In genomic region chr1:97784928-97785327, GRCm38 (mm10) we compare ENCODE assay signal across 30 mouse cellular contexts. TPM values are rescaled to one million over a fixed set of nuclear protein-coding genes. Genes with fewer than 3 reads are reported as not detected.
DNase-seq lines count a peak whose midpoint lies in the region; ATAC-seq and TF ChIP-seq lines count a peak whose summit lies in the region.
"Had no signal": no experiment of that assay in that cellular context is flagged by ENCODE, and none has a peak within 500 bp of the region (broad histone marks: within the 10 kb centered on the region; RNA-seq: fewer than 3 reads in every experiment).

No protein-coding gene starts in this region.

- H3K4me3 ChIP-seq in heart, adult 2 months, result no peak overlapping the region
- no peak overlapping the region for H3K4me3 ChIP-seq in lung, embryonic 14.5 days (ENCODE audit: low read depth, low read length)
- no peak overlapping the region for H3K4me3 ChIP-seq in ES-Bruce4 (ENCODE audit: low read depth, low read length)
- H3K4me3 ChIP-seq: embryonic facial prominence, embryonic 10.5 days; embryonic facial prominence, embryonic 15.5 days; forebrain, embryonic 13.5 days; gastrocnemius, adult 2 months; heart, embryonic 15.5 days; liver, embryonic 12.5 days; midbrain, embryonic 12.5 days had no signal

- no peak for DNase-seq in heart, adult 2 months
- DNase-seq in heart, adult 11 months, result no peak
- DNase-seq in lung, embryonic 14.5 days, result peak; percentile 5
- DNase-seq in lung, postnatal 4 days, result no peak
- DNase-seq in brain, adult 2 months (ENCODE audit: low read depth, low spot score), result peak; percentile 44
- no peak for DNase-seq in cerebellum, postnatal 10 days
- DNase-seq: adrenal gland, adult 2 months; adrenal gland, postnatal 36 days; cerebellum, adult 9-10 months; gastrocnemius, adult 2 months; gastrocnemius, postnatal 36 days; heart, postnatal 36 days; kidney, postnatal 14 days; left cerebral cortex, postnatal 4 days; liver, postnatal 0 days; lung, postnatal 10 days; right cerebral cortex, postnatal 25 days; thymus, adult 18-20 months; thymus, postnatal 36 days had no signal

- no peak overlapping the region for H3K27ac ChIP-seq in heart, adult 2 months
- no peak overlapping the region for H3K27ac ChIP-seq in lung, embryonic 14.5 days (ENCODE audit: low read depth)
- no peak overlapping the region for H3K27ac ChIP-seq in ES-Bruce4 (ENCODE audit: insufficient read depth, low read length)
- H3K27ac ChIP-seq: embryonic facial prominence, embryonic 10.5 days; embryonic facial prominence, embryonic 15.5 days; forebrain, embryonic 13.5 days; gastrocnemius, adult 2 months; heart, embryonic 15.5 days; hindbrain, embryonic 14.5 days; midbrain, embryonic 12.5 days had no signal

- no peak for ATAC-seq in lung, embryonic 14.5 days (ENCODE audit: insufficient read depth)
- ATAC-seq: activated CD4-positive, CD25-positive, alpha-beta regulatory T cell, adult 4 months; CD4-positive, CD25-positive, alpha-beta regulatory T cell, adult 4 months; forebrain, embryonic 13.5 days; intestine, postnatal 0 days; liver, postnatal 0 days had no signal

- H3K79me2 ChIP-seq in heart, adult 2 months (replicated peaks; ENCODE audit: control insufficient read depth, insufficient read depth, low read length), result no peaks in the 10 kb centered on the region

- no peaks in the 10 kb centered on the region; the same call in 1 of the 2 replicates for H3K4me1 ChIP-seq in heart, adult 2 months (ENCODE audit: control insufficient read depth, insufficient read depth, low read length)
- H3K4me1 ChIP-seq in lung, embryonic 14.5 days (ENCODE audit: insufficient read depth), result no peaks in the 10 kb centered on the region
- H3K4me1 ChIP-seq in ES-Bruce4 (ENCODE audit: control insufficient read depth, insufficient read depth, low read length), result no peaks in the 10 kb centered on the region
- H3K4me1 ChIP-seq: embryonic facial prominence, embryonic 10.5 days; embryonic facial prominence, embryonic 15.5 days; forebrain, embryonic 13.5 days; midbrain, embryonic 12.5 days had no signal

- TF ChIP-seq EP300 in heart, adult 2 months (IDR thresholded peaks at IDR 0.05; ENCODE audit: insufficient read depth, low read depth, low read length), result no peak
- TF ChIP-seq EP300 in ES-Bruce4 (IDR thresholded peaks at IDR 0.05; ENCODE audit: insufficient read depth, low read depth, low read length), result no peak

- H3K27me3 ChIP-seq in heart, adult 2 months (ENCODE audit: control insufficient read depth, insufficient read depth, low read length), result no peaks in the 10 kb centered on the region
- no peaks in the 10 kb centered on the region for H3K27me3 ChIP-seq in lung, embryonic 14.5 days (ENCODE audit: insufficient read depth, low read length)
- H3K27me3 ChIP-seq in ES-Bruce4 (ENCODE audit: control insufficient read depth, insufficient read depth, low read length, poor library complexity, severe bottlenecking), result no peaks in the 10 kb centered on the region
- H3K27me3 ChIP-seq: embryonic facial prominence, embryonic 15.5 days; forebrain, embryonic 13.5 days; heart, embryonic 15.5 days; liver, embryonic 12.5 days; midbrain, embryonic 12.5 days had no signal

- 64% methylated on average over 7 of the region's 7 CpGs for WGBS in heart, adult 2 months
- WGBS in lung, embryonic 14.5 days, result 70% methylated on average over 7 of the region's 7 CpGs

- no peak for TF ChIP-seq POLR2A in heart, adult 2 months (IDR thresholded peaks at IDR 0.05; ENCODE audit: insufficient read depth, low read depth, low read length)
- no peak for TF ChIP-seq POLR2A in ES-Bruce4 (IDR thresholded peaks at IDR 0.05; ENCODE audit: insufficient read depth, low read length)

- H3K9me3 ChIP-seq in lung, embryonic 14.5 days (ENCODE audit: low read depth, low read length), result no peaks in the 10 kb centered on the region
- H3K9me3 ChIP-seq in ES-Bruce4 (replicated peaks; ENCODE audit: control insufficient read depth, insufficient read depth, low read length, poor library complexity, severe bottlenecking), result no peaks in the 10 kb centered on the region
- H3K9me3 ChIP-seq: embryonic facial prominence, embryonic 10.5 days; embryonic facial prominence, embryonic 15.5 days; forebrain, embryonic 13.5 days; heart, embryonic 15.5 days; liver, embryonic 12.5 days; midbrain, embryonic 12.5 days had no signal

- TF ChIP-seq CTCF in heart, adult 2 months (IDR thresholded peaks at IDR 0.05), result peak; percentile 61
- no peak for TF ChIP-seq CTCF in lung, embryonic 14.5 days (IDR thresholded peaks at IDR 0.05; ENCODE audit: low read depth)
- peak; percentile 29 for TF ChIP-seq CTCF in ES-Bruce4 (IDR thresholded peaks at IDR 0.05; ENCODE audit: low read depth, low read length)

- no peak overlapping the region for H3K4me2 ChIP-seq in lung, embryonic 14.5 days
- H3K4me2 ChIP-seq: embryonic facial prominence, embryonic 15.5 days; forebrain, embryonic 13.5 days; heart, embryonic 15.5 days; hindbrain, embryonic 14.5 days; liver, embryonic 12.5 days; midbrain, embryonic 12.5 days had no signal

- H3K36me3 ChIP-seq in heart, adult 2 months (ENCODE audit: control insufficient read depth, insufficient read depth, low read length), result peaks cover 9% of the 10 kb centered on the region
- H3K36me3 ChIP-seq in lung, embryonic 14.5 days (ENCODE audit: insufficient read depth), result 0 out of 2 replicates have a peak, but pooled peaks cover 7% of the 10 kb centered on the region
- no peaks in the 10 kb centered on the region for H3K36me3 ChIP-seq in ES-Bruce4 (ENCODE audit: control insufficient read depth, insufficient read depth, low read length, poor library complexity, severe bottlenecking)
- H3K36me3 ChIP-seq: embryonic facial prominence, embryonic 10.5 days; embryonic facial prominence, embryonic 15.5 days; heart, embryonic 15.5 days; midbrain, embryonic 12.5 days had no signal

- intact Hi-C loops in heart, adult 2 months (cut with DNase I), result no loop called here

- no peak overlapping the region for H3K9ac ChIP-seq in heart, adult 2 months (ENCODE audit: low read depth, low read length)
- no peak overlapping the region for H3K9ac ChIP-seq in lung, embryonic 14.5 days
- no peak overlapping the region for H3K9ac ChIP-seq in ES-Bruce4 (ENCODE audit: low read depth, poor library complexity, severe bottlenecking)
- H3K9ac ChIP-seq: embryonic facial prominence, embryonic 15.5 days; forebrain, embryonic 13.5 days; heart, embryonic 15.5 days; hindbrain, embryonic 14.5 days; liver, postnatal 0 days; midbrain, embryonic 12.5 days had no signal

RNA-seq across cellular contexts. Expression of gene Ppip5k2, which starts 14.7 kb away (rescaled TPM):
- total RNA-seq in heart, adult 2 months (2021), result 10 to 100 TPM; 69.8 to 84.1 TPM
- polyA plus RNA-seq in heart, adult 2 months (2012; rRNA removed), result 26.9 and 41.7 TPM in 2 replicates
- 38.8 and 41.4 TPM in 2 replicates for polyA plus RNA-seq in lung, embryonic 14.5 days (2014; fragmentation: Nextera tagmentation; extraction: Ambion mirVana)
- polyA plus RNA-seq in ES-Bruce4 (2011; ENCODE audit: insufficient read depth, insufficient read length, low read depth, missing spikeins), result 48.5 and 55.0 TPM in 2 replicates

RNA-seq across cellular contexts. Expression of gene Gin1, which starts 15.0 kb away (rescaled TPM):
- total RNA-seq in heart, adult 2 months (2021), result 1 to 10 TPM; 6.1 to 9.9 TPM
- 2.7 and 6.1 TPM in 2 replicates for polyA plus RNA-seq in heart, adult 2 months (2012; rRNA removed)
- 15.2 and 17.3 TPM in 2 replicates for polyA plus RNA-seq in lung, embryonic 14.5 days (2014; fragmentation: Nextera tagmentation; extraction: Ambion mirVana)
- 12.2 and 12.4 TPM in 2 replicates for polyA plus RNA-seq in ES-Bruce4 (2011; ENCODE audit: insufficient read depth, insufficient read length, low read depth, missing spikeins)

Comparison
In these comparisons a context has a peak if more than half of its experiments do, and no peak if none do; other contexts are left out.
1. DNase-seq: peak in lung, embryonic 14.5 days (single experiment) and brain, adult 2 months (single experiment); none in heart, adult 2 months (0 of 2), heart, adult 11 months (single experiment), lung, postnatal 4 days (0 of 2) and cerebellum, postnatal 10 days (0 of 2).